Mouse (Mus musculus): ENCODE data around the gene Hapln2. TPM values are rescaled to one million over a fixed set of nuclear protein-coding genes. Genes with fewer than 3 reads are reported as not detected.
A peak's percentile ranks its signal among the peaks of the same experiment; 100 is the strongest.

Gene Hapln2
- polyA plus RNA-seq, 1 experiment from 2014 or later = 0.36 TPM

DNA sequence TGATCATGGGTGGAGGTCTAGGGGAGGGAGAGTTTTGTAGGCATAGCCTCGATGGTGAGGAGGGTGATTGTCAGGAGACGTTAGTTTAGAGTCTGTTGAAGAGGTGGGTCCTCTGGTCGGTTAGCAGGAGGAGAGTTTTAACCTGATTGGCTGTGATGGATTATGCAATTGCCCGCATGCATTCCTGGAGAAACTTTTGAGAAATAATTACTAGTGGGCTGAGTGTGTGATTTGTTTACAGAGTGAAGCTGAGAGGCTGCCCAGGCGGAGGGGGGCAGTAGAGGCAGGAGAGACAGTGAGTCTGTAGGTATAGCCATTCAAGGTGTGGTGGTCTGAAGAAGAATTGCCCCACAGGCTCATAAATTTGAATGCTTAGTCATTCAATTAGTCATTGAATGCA, 6.1 kb upstream of the Hapln2 start:
- WGBS = 81% methylated on average over 5 of the region's 5 CpGs

DNA sequence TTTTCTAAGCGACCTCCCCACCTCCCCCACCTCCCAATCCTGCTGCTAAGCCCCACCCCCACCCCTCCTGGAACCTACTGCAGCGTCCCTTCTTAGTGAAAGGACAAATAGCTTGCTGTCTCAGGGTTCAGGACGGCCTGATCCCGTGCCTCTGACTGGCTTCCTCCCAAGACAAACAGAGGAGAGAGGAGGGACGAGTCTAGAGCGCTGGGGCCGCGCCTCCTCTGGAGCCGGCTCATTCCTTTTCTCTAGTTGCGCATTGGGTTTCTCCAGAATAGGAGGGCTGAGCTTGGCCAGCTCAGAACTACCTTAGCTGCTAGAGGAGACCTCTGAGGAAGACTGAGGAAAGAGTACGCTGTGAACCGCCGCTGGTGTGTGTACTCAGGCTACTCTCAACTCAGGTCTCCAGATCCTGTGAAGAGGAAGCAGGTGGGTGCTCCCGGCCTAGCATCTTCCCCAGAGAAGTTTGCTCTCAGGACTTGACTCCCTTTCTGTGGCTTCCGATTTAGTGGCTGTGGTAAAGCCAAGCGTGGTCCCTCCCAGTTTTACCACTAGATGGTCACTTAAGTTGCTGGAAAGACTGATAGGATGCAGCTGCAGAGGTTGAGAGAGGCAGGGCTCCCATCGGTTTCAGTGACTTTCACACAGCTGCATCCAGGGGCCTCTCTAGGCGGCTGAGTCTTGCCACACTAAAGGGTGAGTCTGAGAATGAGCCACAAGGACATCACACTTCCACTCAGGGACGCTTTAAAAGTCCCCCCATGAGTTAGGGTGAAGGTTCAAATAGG, 3.4 kb upstream of the Hapln2 start:
- 0 out of 2 replicates have a peak, but pooled peaks cover 7% of the 10 kb centered on the region for H3K9me3 ChIP-seq
- no peaks in the 10 kb centered on the region for H3K36me3 ChIP-seq
- H3K27me3 ChIP-seq = peaks cover 74% of the 10 kb centered on the region
- WGBS = 22% methylated on average over 19 of the region's 19 CpGs
- H3K4me3 ChIP-seq = no peak overlapping the region
- no peak overlapping the region for H3K4me2 ChIP-seq
- no peak for ATAC-seq (ENCODE audit: low read depth)
- no peak overlapping the region for H3K9ac ChIP-seq
- no peaks in the 10 kb centered on the region; the same call in 1 of the 2 replicates for H3K4me1 ChIP-seq (replicated peaks)
- no peak overlapping the region for H3K27ac ChIP-seq (replicated peaks)

More for the DNA sequence above, 6.1 kb upstream of the Hapln2 start:
- H3K27me3 ChIP-seq = peaks cover 71% of the 10 kb centered on the region
- no peaks in the 10 kb centered on the region for H3K36me3 ChIP-seq
- H3K4me2 ChIP-seq = no peak overlapping the region
- H3K9me3 ChIP-seq = no peaks in the 10 kb centered on the region
- no peak overlapping the region for H3K4me3 ChIP-seq
- no peak overlapping the region for H3K27ac ChIP-seq (replicated peaks)
- H3K4me1 ChIP-seq (replicated peaks) = no peaks in the 10 kb centered on the region; the same call in 1 of the 2 replicates
- no peak for ATAC-seq (ENCODE audit: low read depth)
- no peak overlapping the region for H3K9ac ChIP-seq

DNA sequence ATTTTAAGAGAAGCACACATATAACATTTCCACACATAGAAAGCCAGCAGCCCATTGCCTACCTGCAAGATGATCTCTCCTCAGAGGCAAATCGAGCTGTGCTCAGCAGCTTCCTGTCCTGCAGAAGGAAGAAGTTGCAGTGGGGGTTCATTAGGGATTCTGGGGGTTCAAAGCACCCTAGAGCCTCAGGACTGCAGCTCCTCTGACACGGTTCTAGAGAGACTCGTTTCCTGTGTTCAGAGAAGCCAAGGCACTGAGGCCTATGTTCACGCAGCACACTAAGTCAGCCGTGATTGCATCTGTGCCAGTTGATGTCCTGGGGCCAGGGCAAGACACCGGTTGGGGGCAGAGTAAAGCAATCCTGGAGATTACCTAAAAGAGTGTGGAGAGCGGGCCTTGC, 560 bp downstream of the Hapln2 start:
- Histone ChIP-seq H3K4me3 (no peak overlapping the region), H3K9me3 (0 out of 2 replicates have a peak, but pooled peaks cover 7% of the 10 kb centered on the region), H3K4me2 (no peak overlapping the region), H3K36me3 (no peaks in the 10 kb centered on the region), H3K27me3 (peaks cover 87% of the 10 kb centered on the region), H3K4me1 (replicated peaks) (peaks cover 22% of the 10 kb centered on the region), H3K27ac (replicated peaks) (no peak overlapping the region), H3K9ac (no peak overlapping the region)
- 58% methylated on average over 7 of the region's 7 CpGs for WGBS
- no peak for ATAC-seq (ENCODE audit: low read depth)

DNA sequence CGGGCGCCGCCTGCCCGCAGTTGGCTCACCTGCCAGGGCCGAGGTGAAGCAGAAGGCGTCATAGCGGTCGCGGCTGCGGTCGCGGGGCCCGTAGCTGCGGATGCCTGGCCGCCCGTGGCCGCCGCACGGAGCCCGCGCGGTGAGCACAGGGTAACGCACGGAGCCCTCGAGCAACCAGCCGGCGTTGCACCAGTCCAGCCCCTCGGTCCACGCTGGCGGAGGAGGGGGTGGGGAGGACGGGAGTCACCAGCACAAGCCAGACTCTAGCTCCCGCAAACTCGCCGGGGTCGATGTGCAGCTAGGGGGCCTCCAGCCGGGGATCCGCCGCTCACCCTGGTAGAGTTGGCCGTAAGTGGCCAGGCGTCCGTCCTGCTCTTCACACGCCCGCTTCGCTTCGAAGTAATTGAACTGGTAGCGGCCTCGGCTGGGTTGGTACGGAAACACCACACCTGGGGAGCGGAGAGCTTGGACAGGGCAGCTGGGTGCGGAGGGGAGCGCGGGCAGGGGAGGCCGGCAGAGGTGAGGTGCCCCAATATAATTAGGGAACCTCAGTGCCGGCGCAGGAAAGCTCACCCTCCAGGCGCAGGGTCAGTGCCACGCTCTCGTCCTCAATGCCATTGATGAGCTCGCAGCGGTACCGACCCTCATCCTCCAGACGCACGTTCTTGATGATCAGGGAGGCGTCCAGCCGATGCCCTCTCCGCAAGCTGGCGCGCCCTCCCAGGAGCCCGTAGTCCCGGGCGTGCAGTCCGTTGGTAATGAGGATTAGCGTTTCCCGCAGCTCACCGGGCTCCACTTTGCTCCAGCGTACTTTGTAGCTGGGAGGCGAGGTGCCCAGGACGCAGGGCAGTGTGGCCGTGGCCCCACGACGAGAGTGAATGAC, 4.0 kb downstream of the Hapln2 start:
- Histone ChIP-seq H3K9me3 (0 out of 2 replicates have a peak, but pooled peaks cover 7% of the 10 kb centered on the region), H3K27ac (replicated peaks) (no peak overlapping the region), H3K4me2 (peak overlapping the region; percentile 96), H3K27me3 (peaks cover 81% of the 10 kb centered on the region), H3K4me1 (replicated peaks) (peaks cover 22% of the 10 kb centered on the region), H3K4me3 (peak overlapping the region; percentile 53), H3K36me3 (no peaks in the 10 kb centered on the region), H3K9ac (peak overlapping the region; percentile 64)
- under 1% methylated on average over 81 of the region's 81 CpGs for WGBS
- ATAC-seq (ENCODE audit: low read depth) = peak; percentile 66

DNA sequence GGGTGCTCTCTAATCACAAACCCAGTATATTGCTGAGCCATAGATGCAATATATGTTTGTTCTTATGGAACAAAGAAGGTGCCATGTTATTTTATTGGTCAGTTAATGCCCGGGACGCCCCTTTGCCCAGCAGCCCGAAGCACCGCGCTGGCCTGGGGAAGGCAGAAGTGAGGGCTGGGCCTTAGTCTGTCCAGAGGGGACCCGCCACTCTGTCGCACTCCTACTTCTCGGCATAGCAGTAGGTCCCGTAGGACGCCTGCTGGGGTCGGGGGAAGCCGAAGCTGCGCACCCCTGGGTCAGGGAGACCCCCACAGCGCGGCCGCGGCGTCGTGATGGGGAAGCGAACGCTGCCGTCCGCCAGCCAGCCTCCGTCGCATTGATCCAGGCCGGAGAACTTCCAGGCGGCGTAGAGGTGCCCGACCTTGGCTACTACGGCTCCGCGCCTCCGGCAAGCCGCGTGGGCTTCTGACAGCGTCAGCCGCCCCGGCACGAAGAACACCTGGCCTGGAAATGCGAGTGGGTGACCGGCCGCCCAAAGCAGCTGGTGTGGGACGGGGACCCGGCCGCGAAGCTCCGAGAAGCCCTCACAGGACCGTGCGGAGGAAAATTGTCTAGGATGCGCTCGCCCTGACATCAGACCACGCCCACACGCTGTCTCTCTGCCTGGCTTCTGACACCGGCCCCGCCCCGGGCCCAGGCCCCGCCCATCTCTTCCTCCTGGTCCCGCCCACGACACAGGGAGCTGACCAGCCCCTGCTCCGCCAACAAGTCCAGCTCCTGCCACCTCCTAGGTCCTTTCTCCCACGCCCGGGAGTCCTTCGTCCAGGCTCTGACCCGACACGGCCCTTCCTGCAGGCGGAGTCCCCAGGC, 4.8 kb downstream of the Hapln2 start:
- peak overlapping the region; percentile 64 for H3K9ac ChIP-seq
- peak overlapping the region; percentile 96 for H3K4me2 ChIP-seq
- no peak overlapping the region for H3K27ac ChIP-seq (replicated peaks)
- 1% methylated on average over 65 of the region's 66 CpGs for WGBS
- peaks cover 22% of the 10 kb centered on the region for H3K4me1 ChIP-seq (replicated peaks)
- H3K9me3 ChIP-seq = no peaks in the 10 kb centered on the region
- H3K4me3 ChIP-seq = peak overlapping the region; percentile 53
- ATAC-seq (ENCODE audit: low read depth) = peak; percentile 91
- H3K27me3 ChIP-seq = peaks cover 89% of the 10 kb centered on the region
- H3K36me3 ChIP-seq = no peaks in the 10 kb centered on the region

DNA sequence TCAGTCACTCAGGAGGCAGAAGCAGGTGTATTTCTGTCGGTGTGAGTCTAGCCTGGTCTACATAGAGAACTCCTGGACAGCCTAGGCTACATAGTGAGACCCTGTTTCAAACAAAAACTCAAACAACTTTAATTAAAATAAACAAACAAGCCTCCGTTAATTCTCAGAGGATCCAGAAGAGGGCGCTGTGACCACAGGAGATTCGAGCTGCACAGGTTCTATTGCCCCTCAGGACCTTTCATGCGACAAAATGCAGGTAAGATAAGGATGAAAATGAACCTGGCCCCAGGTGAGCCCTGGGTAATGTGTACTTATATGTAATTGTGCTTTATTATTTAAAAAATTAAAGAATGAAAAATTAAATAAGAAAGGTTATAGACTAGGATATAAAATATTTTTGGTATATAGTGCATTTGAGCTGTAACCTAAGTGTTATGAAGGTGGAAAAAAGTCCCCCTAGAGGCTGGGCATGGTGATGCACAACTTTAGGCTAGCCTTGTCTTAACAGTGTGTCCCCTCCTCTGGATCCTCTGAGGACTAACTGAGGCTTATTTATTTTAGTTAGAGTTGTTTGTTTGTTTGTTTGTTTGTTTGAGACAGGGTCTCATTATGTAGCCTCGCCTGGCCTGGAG, 16.6 kb downstream of the Hapln2 start:
- WGBS = 8% methylated on average over 6 of the region's 6 CpGs
- Histone ChIP-seq H3K36me3 (no peaks in the 10 kb centered on the region), H3K4me1 (replicated peaks) (no peaks in the 10 kb centered on the region), H3K27me3 (peaks cover 25% of the 10 kb centered on the region), H3K9ac (no peak overlapping the region), H3K4me2 (no peak overlapping the region), H3K4me3 (no peak overlapping the region), H3K27ac (replicated peaks) (no peak overlapping the region), H3K9me3 (no peaks in the 10 kb centered on the region; the same call in 1 of the 2 replicates)
- no peak for ATAC-seq (ENCODE audit: low read depth)

DNA sequence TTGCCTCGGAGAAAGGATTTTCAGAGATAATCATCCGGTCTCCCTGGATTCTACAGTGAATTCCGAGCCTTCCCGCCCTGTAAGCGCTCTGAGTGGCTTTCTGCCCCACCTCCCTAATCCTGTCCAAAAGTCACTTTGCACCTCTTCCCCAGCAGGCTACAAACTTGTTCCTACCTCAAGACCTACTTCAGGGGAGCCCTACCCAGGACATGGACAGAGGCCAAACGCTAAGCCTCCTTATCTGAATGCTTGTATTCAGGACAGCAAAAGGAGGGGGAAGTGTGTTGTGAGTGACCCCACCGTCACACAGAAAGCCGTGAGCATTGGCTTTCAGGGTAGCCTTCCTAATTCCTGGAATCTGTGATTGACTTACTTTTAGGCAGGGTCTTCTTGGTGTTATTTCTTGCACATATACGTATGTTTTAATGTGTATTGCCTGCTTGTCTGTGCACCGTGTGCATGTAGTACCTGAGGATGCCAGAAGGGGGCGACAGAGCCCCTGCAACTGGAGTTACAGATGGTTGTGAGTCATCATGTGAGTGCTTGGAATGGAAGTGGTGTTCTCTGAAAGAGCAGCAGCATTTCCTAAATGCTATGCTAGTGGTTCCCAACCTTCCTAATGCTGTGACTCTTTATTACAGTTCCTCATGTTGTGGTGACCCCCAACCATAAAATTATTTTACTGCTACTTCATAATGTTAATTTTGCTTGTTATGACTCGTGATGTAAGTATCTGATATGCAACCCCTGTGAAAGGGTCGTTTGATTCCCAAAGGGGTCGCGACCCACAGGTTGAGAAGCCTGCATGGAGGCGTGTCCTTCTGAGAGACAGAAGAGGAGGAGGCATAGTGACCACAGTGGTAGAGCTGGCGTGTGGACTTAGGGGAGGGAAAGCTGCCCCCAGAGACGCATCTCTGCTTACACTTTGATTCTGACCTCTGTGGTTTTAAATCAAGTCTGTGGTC, 21.3 kb downstream of the Hapln2 start:
- H3K4me3 ChIP-seq = no peak overlapping the region
- H3K4me1 ChIP-seq (replicated peaks) = peaks cover 13% of the 10 kb centered on the region
- H3K27me3 ChIP-seq = peaks cover 54% of the 10 kb centered on the region
- H3K36me3 ChIP-seq = no peaks in the 10 kb centered on the region
- no peak overlapping the region for H3K27ac ChIP-seq (replicated peaks)
- no peak for ATAC-seq (ENCODE audit: low read depth)
- H3K9me3 ChIP-seq = no peaks in the 10 kb centered on the region; the same call in 1 of the 2 replicates
- no peak overlapping the region for H3K9ac ChIP-seq
- WGBS = 79% methylated on average over 18 of the region's 18 CpGs
- H3K4me2 ChIP-seq = no peak overlapping the region

DNA sequence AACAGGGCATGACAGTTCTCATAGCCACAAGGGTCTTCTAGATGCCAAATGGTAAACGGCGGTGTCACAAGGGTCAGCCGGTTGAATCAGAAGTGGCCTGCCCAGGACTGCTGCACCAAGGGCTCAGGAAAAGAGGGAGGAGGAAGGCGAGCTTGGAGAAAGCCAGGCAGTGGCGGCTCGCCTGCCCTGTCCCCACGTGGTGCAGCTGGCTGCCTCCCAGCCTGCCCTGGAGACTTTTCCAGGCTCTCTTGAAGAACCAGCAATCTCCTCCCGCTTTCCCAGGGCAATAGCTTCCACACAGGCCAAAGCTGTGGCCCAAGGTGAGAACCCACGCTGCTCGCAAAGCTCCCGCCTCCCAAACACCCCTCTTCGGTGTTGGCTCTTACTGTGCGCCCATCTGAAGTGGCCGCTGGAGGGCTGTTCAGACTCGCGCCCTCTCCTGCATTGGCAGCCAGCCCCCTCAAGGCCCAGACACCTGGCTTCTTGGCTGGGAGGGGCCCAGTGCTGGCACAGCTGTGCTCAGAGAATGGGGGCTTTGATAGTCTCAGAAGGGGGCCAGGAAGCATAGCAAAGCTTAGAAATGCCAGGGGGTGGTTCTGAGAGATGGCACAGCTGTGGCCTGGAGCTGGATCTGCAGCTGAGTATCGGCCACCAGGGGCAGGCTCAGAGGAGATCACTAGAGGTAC, 24.9 kb downstream of the Hapln2 start:
- peak overlapping the region; percentile 10 for H3K4me2 ChIP-seq
- no peaks in the 10 kb centered on the region; the same call in 1 of the 2 replicates for H3K9me3 ChIP-seq
- H3K27ac ChIP-seq (replicated peaks) = no peak overlapping the region
- no peaks in the 10 kb centered on the region for H3K36me3 ChIP-seq
- 6% methylated on average over 17 of the region's 17 CpGs for WGBS
- no peak overlapping the region for H3K4me3 ChIP-seq
- no peak overlapping the region for H3K9ac ChIP-seq
- peak; percentile 44; the same call in 1 of the 2 replicates for ATAC-seq (ENCODE audit: low read depth)
- H3K4me1 ChIP-seq (replicated peaks) = peaks cover 34% of the 10 kb centered on the region
- H3K27me3 ChIP-seq = peaks cover 72% of the 10 kb centered on the region

DNA sequence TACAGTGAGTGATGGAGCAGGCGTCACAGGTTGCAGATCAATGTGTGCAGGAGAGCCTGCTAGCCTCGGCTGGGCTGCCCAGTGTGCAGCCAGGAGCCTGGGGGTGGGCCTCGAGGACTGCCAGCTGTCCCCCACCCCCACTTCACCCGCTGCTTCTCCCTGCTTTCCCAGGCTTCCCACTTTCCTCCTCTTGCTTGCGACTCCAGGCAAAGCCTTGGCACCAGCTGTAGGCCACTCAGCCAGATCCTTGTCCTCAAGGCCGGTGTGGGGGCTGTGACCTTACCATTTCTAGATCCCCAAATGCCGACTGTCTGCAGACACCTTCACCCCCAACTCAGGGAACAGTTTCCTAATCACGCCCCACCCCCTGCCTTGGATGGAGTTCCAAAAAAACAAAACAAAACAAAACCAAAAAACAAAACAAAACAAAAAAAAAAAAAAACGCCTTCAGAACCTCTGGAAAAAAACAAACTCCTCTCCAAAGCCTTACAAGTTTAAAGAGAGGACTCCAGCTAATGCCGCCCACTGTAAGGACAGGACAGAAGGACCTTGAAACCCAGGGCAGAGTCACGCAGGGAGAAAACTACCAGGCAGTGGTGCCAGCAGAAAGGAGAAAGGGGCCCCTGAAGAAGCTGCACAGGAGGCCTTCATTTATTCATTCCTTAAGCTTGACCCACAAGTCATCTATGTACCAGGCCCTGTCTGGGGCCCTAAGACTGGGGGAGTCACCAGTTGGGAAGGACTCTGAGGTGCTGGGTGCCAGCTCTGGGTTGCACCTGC, 26.4 kb downstream of the Hapln2 start:
- Histone ChIP-seq H3K9ac (0 out of 2 replicates have a peak overlapping the region, but pooled peaks have one; percentile 64), H3K4me1 (replicated peaks) (peaks cover 48% of the 10 kb centered on the region)

More for the DNA sequence above, 26.4 kb downstream of the Hapln2 start:
- ATAC-seq (ENCODE audit: low read depth) = no peak
- Histone ChIP-seq H3K4me3 (peak overlapping the region; percentile 43), H3K9me3 (no peaks in the 10 kb centered on the region; the same call in 1 of the 2 replicates), H3K27ac (replicated peaks) (no peak overlapping the region), H3K27me3 (peaks cover 87% of the 10 kb centered on the region), H3K36me3 (no peaks in the 10 kb centered on the region), H3K4me2 (peak overlapping the region; percentile 72)
- WGBS = 16% methylated on average over 11 of the region's 11 CpGs

All from neural tube, embryonic 13.5 days (tissue).